Mouse (Mus musculus) small intestine, adult 2 months (tissue): ENCODE results near the gene Tymp.

Source experiments
- CTCF ChIP-seq: fragments of 200-500 bp; IDR thresholded peaks from 2 replicates; pipeline ENCODE4 v1.5.1; 2012; ENCODE audit warnings: low read depth, mild to moderate bottlenecking, control low read depth, inconsistent platforms, low read length, moderate library complexity, mixed read lengths; ENCODE audit not compliant: insufficient replicate concordance, insufficient read length; ENCODE audit errors: extremely low read depth
- POLR2A ChIP-seq: fragments of 200-500 bp; IDR thresholded peaks from 2 replicates; pipeline ENCODE4 v1.6.1; 2012; ENCODE audit warnings: low read depth, mild to moderate bottlenecking, control low read depth, inconsistent platforms, low read length, moderate library complexity

DNA sequence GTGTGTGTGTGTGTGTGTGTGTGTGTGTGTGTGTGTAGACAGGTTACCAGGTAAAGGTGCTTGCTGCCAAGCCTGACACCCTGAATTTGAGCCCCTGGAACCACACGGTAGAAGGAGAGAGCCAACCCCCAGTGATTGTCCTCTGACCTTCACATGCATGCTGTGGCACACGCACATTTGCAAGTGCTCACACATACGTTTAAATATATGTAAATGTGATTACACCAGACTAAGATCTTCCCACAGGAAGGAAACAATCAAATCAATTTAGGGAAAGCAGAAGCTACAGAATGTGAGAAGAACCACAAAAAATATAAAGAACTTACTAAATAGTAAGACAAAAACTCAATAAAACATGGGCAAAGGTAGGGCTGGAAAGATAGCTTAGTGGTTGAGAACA is 36.7 kb downstream of the Tymp start:
- TF ChIP-seq CTCF (no peak), POLR2A (no peak)
